Mouse (Mus musculus) limb, embryonic 14.5 days (tissue): ENCODE results near the gene Ddrgk1. TPM values are rescaled to one million over a fixed set of nuclear protein-coding genes. Genes with fewer than 3 reads are reported as not detected.
A peak's percentile ranks its signal among the peaks of the same experiment; 100 is the strongest.

Experiments used
- ATAC-seq: fragments of 200-750 bp; cut with Nextera tagmentation; 2 replicates; pipeline ENCODE4 v1.8.0; 2017; ENCODE audit warnings: low read depth, moderate number of reproducible peaks, moderate TSS enrichment; ENCODE audit not compliant: low FRiP score
- DNase-seq: peaks from one replicate; pipeline ENCODE4 v3.0.0-alpha.2; 2015; ENCODE audit warnings: low spot score
- H3K27ac ChIP-seq: fragments of 300-500 bp; sonication (generic); replicated peaks from 2 replicates; pipeline ENCODE4 v1.5.1; 2014; ENCODE audit warnings: low read depth, mild to moderate bottlenecking, low read length, moderate library complexity, mixed read lengths
- H3K27me3 ChIP-seq: fragments of 300-500 bp; sonication (generic); 2 replicates; pipeline ENCODE4 v1.6.1; 2014; ENCODE audit warnings: low read length, mixed read lengths; ENCODE audit not compliant: control insufficient read depth, insufficient read depth
- H3K36me3 ChIP-seq: fragments of 300-500 bp; sonication (generic); 2 replicates; pipeline ENCODE4 v1.6.1; 2014; ENCODE audit warnings: mild to moderate bottlenecking, low read length, moderate library complexity, mixed read lengths; ENCODE audit not compliant: control insufficient read depth, insufficient read depth
- H3K4me1 ChIP-seq: fragments of 300-500 bp; sonication (generic); 2 replicates; pipeline ENCODE4 v1.6.1; 2014; ENCODE audit warnings: antibody characterized with exemption, low read length, mixed read lengths; ENCODE audit not compliant: control insufficient read depth, insufficient read depth
- H3K4me2 ChIP-seq: fragments of 300-500 bp; sonication (generic); replicated peaks from 2 replicates; pipeline ENCODE4 v1.6.1; 2014; ENCODE audit warnings: low read depth, mild to moderate bottlenecking, low read length, moderate library complexity; ENCODE audit not compliant: severe bottlenecking
- H3K4me3 ChIP-seq: fragments of 300-500 bp; sonication (generic); replicated peaks from 2 replicates; pipeline ENCODE4 v1.5.1; 2014; ENCODE audit warnings: low read length
- H3K9ac ChIP-seq: fragments of 300-500 bp; sonication (generic); 2 replicates; pipeline ENCODE4 v1.6.1; 2014; ENCODE audit warnings: mild to moderate bottlenecking, low read depth, low read length, moderate library complexity; ENCODE audit not compliant: severe bottlenecking
- H3K9me3 ChIP-seq: fragments of 300-500 bp; sonication (generic); 2 replicates; pipeline ENCODE4 v1.6.1; 2016; ENCODE audit warnings: low read length; ENCODE audit not compliant: control insufficient read depth
- POLR2A ChIP-seq: fragments of 200-500 bp; IDR thresholded peaks from 2 replicates; pipeline ENCODE4 v1.8.0; 2012; ENCODE audit warnings: inconsistent platforms, mild to moderate bottlenecking, moderate library complexity, borderline replicate concordance; ENCODE audit not compliant: insufficient read depth, insufficient read length; ENCODE audit errors: extremely low read depth
- WGBS: fragments of 180-500 bp; shearing (Covaris S2); extraction: QIAGEN DNeasy Blood & Tissue Kit; methylation state at CpG from one replicate; pipeline ENCODE4 v1.1.7; 2014; 5-methylcytosine and 5-hydroxymethylcytosine counted together
- polyA plus RNA-seq, 2 experiments: library from polyadenylated mRNA; depleted of rRNA in 1 of 2; stranded (reverse) in 1 of 2; unstranded in 1 of 2; fragments of >200 nt; fragmentation: Nextera tagmentation in 1 of 2; extraction: Ambion mirVana in 1 of 2; gene quantifications; 2 replicates each; pipeline versions ENCODE4 v1.2.1 to v1.2.3; 2012 to 2014

The Ddrgk1 gene
- polyA plus RNA-seq, 2 experiments: 53.7 to 58.5 TPM

- Histone ChIP-seq H3K4me3 (peak overlapping the region; percentile 83), H3K9ac (peak overlapping the region; percentile 92), H3K27ac (peak overlapping the region; percentile 70), H3K36me3 (peaks cover 26% of the 10 kb centered on the region), H3K9me3 (no peaks in the 10 kb centered on the region), H3K4me1 (peaks cover 5% of the 10 kb centered on the region), H3K27me3 (peaks cover under 1% of the 10 kb centered on the region; the same call in 1 of the 2 replicates), H3K4me2 (peak overlapping the region; percentile 81)
- peak; percentile 37 for ATAC-seq
- TF ChIP-seq POLR2A: no peak
- DNase-seq: no peak
- 4% methylated on average over 33 of the region's 37 CpGs for WGBS
Measured at GRCm38 (mm10) chr2:130629080-130629838, 35.2 kb downstream of the Ddrgk1 start.

GRCm38 (mm10) chr2:130628424-130628823 is 36.0 kb downstream of the Ddrgk1 start:
- TF ChIP-seq POLR2A: no peak
- ATAC-seq: no peak
- no peak for DNase-seq
- 55% methylated on average over 3 of the region's 3 CpGs for WGBS
- Histone ChIP-seq H3K4me2 (peak overlapping the region; percentile 81), H3K4me1 (peaks cover 5% of the 10 kb centered on the region), H3K27me3 (no peaks in the 10 kb centered on the region), H3K27ac (no peak overlapping the region), H3K9me3 (no peaks in the 10 kb centered on the region), H3K9ac (no peak overlapping the region), H3K36me3 (peaks cover 26% of the 10 kb centered on the region), H3K4me3 (peak overlapping the region; percentile 83)

- TF ChIP-seq POLR2A: no peak
- no peak overlapping the region for H3K27ac ChIP-seq
- no peaks in the 10 kb centered on the region for H3K4me1 ChIP-seq
- H3K36me3 ChIP-seq: peaks cover 50% of the 10 kb centered on the region
- H3K4me3 ChIP-seq: no peak overlapping the region
- no peaks in the 10 kb centered on the region for H3K9me3 ChIP-seq
- no peak for ATAC-seq
- no peak for DNase-seq
- WGBS: 92% methylated on average over 7 of the region's 7 CpGs
- H3K27me3 ChIP-seq: no peaks in the 10 kb centered on the region
- H3K4me2 ChIP-seq: no peak overlapping the region
- no peak overlapping the region for H3K9ac ChIP-seq
Measured at GRCm38 (mm10) chr2:130618972-130619371, 45.5 kb downstream of the Ddrgk1 start.

- Histone ChIP-seq H3K27ac (no peak overlapping the region), H3K36me3 (peaks cover 33% of the 10 kb centered on the region)
Measured at GRCm38 (mm10) chr2:130613091-130613490, 51.4 kb downstream of the Ddrgk1 start.

More at GRCm38 (mm10) chr2:130613091-130613490, 51.4 kb downstream of the Ddrgk1 start:
- Histone ChIP-seq H3K9ac (no peak overlapping the region), H3K9me3 (no peaks in the 10 kb centered on the region), H3K4me3 (no peak overlapping the region), H3K4me2 (no peak overlapping the region), H3K4me1 (no peaks in the 10 kb centered on the region), H3K27me3 (no peaks in the 10 kb centered on the region)
- 69% methylated on average over 3 of the region's 3 CpGs for WGBS
- no peak for TF ChIP-seq POLR2A
- ATAC-seq: no peak
- no peak for DNase-seq

Other genes with a start within 250 kb of the Ddrgk1 start
- gene Vps16, start 240.3 kb downstream of the Ddrgk1 start, polyA plus RNA-seq (2012; rRNA removed): 148 and 170 TPM in 2 replicates
- 67.0 and 82.3 TPM in 2 replicates for gene Vps16, start 240.3 kb downstream of the Ddrgk1 start, polyA plus RNA-seq (2014; fragmentation: Nextera tagmentation; extraction: Ambion mirVana)
- gene Pced1a, start 240.0 kb downstream of the Ddrgk1 start, polyA plus RNA-seq (2012; rRNA removed): 57.5 and 64.1 TPM in 2 replicates
- 13.0 and 13.2 TPM in 2 replicates for gene Pced1a, start 240.0 kb downstream of the Ddrgk1 start, polyA plus RNA-seq (2014; fragmentation: Nextera tagmentation; extraction: Ambion mirVana)
- 81.7 and 94.9 TPM in 2 replicates for gene Ptpra, start 214.4 kb downstream of the Ddrgk1 start, polyA plus RNA-seq (2012; rRNA removed)
- gene Ptpra, start 214.4 kb downstream of the Ddrgk1 start, polyA plus RNA-seq (2014; fragmentation: Nextera tagmentation; extraction: Ambion mirVana): 118 and 124 TPM in 2 replicates
- gene Mrps26, start 100.9 kb downstream of the Ddrgk1 start, polyA plus RNA-seq (2012; rRNA removed): 57.7 and 77.9 TPM in 2 replicates
- 102 and 104 TPM in 2 replicates for gene Mrps26, start 100.9 kb downstream of the Ddrgk1 start, polyA plus RNA-seq (2014; fragmentation: Nextera tagmentation; extraction: Ambion mirVana)
- 0.19 and 0.68 TPM in 2 replicates for gene Oxt, start 88.5 kb downstream of the Ddrgk1 start, polyA plus RNA-seq (2012; rRNA removed)
- gene Oxt, start 88.5 kb downstream of the Ddrgk1 start, polyA plus RNA-seq (2014; fragmentation: Nextera tagmentation; extraction: Ambion mirVana): not detected in 2 replicates
- gene Avp, start 82.1 kb downstream of the Ddrgk1 start, polyA plus RNA-seq (2012; rRNA removed): 0.13 TPM in 1 of 2 replicates, not detected in the other
- gene Avp, start 82.1 kb downstream of the Ddrgk1 start, polyA plus RNA-seq (2014; fragmentation: Nextera tagmentation; extraction: Ambion mirVana): not detected in 2 replicates
- 5.7 and 6.1 TPM in 2 replicates for gene Fastkd5, start 34.6 kb downstream of the Ddrgk1 start, polyA plus RNA-seq (2012; rRNA removed)
- gene Fastkd5, start 34.6 kb downstream of the Ddrgk1 start, polyA plus RNA-seq (2014; fragmentation: Nextera tagmentation; extraction: Ambion mirVana): 14.2 and 15.0 TPM in 2 replicates
- gene Ubox5, start 34.6 kb downstream of the Ddrgk1 start, polyA plus RNA-seq (2012; rRNA removed): 11.8 and 14.1 TPM in 2 replicates
- gene Ubox5, start 34.6 kb downstream of the Ddrgk1 start, polyA plus RNA-seq (2014; fragmentation: Nextera tagmentation; extraction: Ambion mirVana): 14.3 and 15.0 TPM in 2 replicates
- gene Lzts3, start 21.9 kb downstream of the Ddrgk1 start, polyA plus RNA-seq (2012; rRNA removed): 14.6 and 16.2 TPM in 2 replicates
- 1.1 and 1.4 TPM in 2 replicates for gene Lzts3, start 21.9 kb downstream of the Ddrgk1 start, polyA plus RNA-seq (2014; fragmentation: Nextera tagmentation; extraction: Ambion mirVana)
- 81.7 and 82.6 TPM in 2 replicates for gene Itpa, start 3.0 kb upstream of the Ddrgk1 start, polyA plus RNA-seq (2012; rRNA removed)
- 99.4 and 104 TPM in 2 replicates for gene Itpa, start 3.0 kb upstream of the Ddrgk1 start, polyA plus RNA-seq (2014; fragmentation: Nextera tagmentation; extraction: Ambion mirVana)
- gene Slc4a11, start 32.9 kb upstream of the Ddrgk1 start, polyA plus RNA-seq (2012; rRNA removed): 3.4 and 4.8 TPM in 2 replicates
- gene Slc4a11, start 32.9 kb upstream of the Ddrgk1 start, polyA plus RNA-seq (2014; fragmentation: Nextera tagmentation; extraction: Ambion mirVana): 1.9 and 2.0 TPM in 2 replicates
- gene 4930402H24Rik, start 241.7 kb upstream of the Ddrgk1 start, polyA plus RNA-seq (2012; rRNA removed): 33.8 and 44.3 TPM in 2 replicates
- 29.1 and 41.3 TPM in 2 replicates for gene 4930402H24Rik, start 241.7 kb upstream of the Ddrgk1 start, polyA plus RNA-seq (2014; fragmentation: Nextera tagmentation; extraction: Ambion mirVana)
- 17.9 and 19.4 TPM in 2 replicates for gene Atrn, start 241.8 kb upstream of the Ddrgk1 start, polyA plus RNA-seq (2012; rRNA removed)
- 11.5 and 13.5 TPM in 2 replicates for gene Atrn, start 241.8 kb upstream of the Ddrgk1 start, polyA plus RNA-seq (2014; fragmentation: Nextera tagmentation; extraction: Ambion mirVana)